Mouse (Mus musculus) bone marrow macrophage, adult 2 months (primary cell): Measurements from ENCODE around the gene Oxgr1. TPM values are rescaled to one million over a fixed set of nuclear protein-coding genes. Genes with fewer than 3 reads are reported as not detected.

Experiments used
- H3K27ac ChIP-seq: 2 replicates; pipeline ENCODE4 v1.5.1; 2012; ENCODE audit warnings: low read depth, low read length; ENCODE audit not compliant: insufficient read depth
- H3K4me1 ChIP-seq: 2 replicates; pipeline ENCODE4 v1.6.1; 2012; ENCODE audit warnings: low read length; ENCODE audit not compliant: control insufficient read depth, insufficient read depth
- H3K4me3 ChIP-seq: 2 replicates; pipeline ENCODE4 v1.5.1; 2012; ENCODE audit warnings: mild to moderate bottlenecking, low read length, moderate library complexity; ENCODE audit not compliant: insufficient read depth
- CTCF ChIP-seq: IDR thresholded peaks from 2 replicates; pipeline ENCODE4 v1.5.1; 2012; ENCODE audit warnings: low read depth, mild to moderate bottlenecking, low read length, moderate library complexity
- POLR2A ChIP-seq: IDR thresholded peaks from 2 replicates; pipeline ENCODE4 v1.6.1; 2012; ENCODE audit warnings: mild to moderate bottlenecking, low read depth, low read length, borderline replicate concordance
- polyA plus RNA-seq: library from polyadenylated mRNA; stranded (reverse); fragments of >200 nt; gene quantifications from 2 replicates; pipeline ENCODE4 v1.2.4, GENCODE M21; 2012; ENCODE audit not compliant: missing spikeins, insufficient read depth, insufficient read length

Gene Oxgr1
- polyA plus RNA-seq, result not detected in 2 replicates

GRCm38 (mm10) chr14:120042187-120042820 is at the start of gene Oxgr1:
Gene Oxgr1 (minus strand): TSS chr14:120042435.
- no peaks in the 10 kb centered on the region for H3K4me1 ChIP-seq
- TF ChIP-seq CTCF, result no peak
- no peak for TF ChIP-seq POLR2A
- H3K4me3 ChIP-seq, result no peak within 1 kb of the TSS
- no peak within 1 kb of the TSS for H3K27ac ChIP-seq

- no peak overlapping the region for H3K27ac ChIP-seq
Observed at GRCm38 (mm10) chr14:120090401-120090800, 48.2 kb upstream of the Oxgr1 start.

DNA sequence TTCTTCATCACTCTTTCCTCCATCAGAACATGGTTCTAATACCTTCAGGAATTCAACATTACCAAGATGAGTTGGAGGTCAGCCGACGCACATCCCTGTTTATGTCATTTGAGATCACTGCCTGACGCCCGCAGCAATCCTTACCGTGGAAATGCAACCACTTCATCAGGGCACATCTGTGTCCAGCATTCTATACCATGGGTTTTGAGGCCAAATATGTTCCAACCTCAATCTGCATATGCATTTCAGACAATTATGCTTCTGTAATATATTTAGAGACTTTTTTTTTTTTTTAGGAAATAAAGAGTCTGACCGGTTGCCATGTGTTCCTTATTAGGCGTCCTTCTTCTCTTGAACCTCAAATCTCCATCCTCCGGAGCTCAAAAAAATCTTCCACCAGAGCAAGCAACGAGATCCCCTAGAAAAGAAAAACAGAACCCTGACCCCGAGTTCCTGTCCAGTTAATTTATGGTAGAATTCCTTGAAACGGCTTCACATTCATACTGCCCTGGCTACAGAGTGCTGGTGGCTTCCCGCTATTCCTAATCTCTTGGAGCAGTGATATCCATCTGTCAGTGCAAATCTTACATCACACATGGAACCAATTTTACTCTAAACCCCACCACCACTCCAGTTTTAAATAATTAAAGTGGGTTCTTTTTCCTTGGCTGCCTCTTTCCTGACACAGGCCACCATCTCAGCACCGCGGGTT is 47.6 kb upstream of the Oxgr1 start:
- Histone ChIP-seq H3K27ac (no peak overlapping the region), H3K4me3 (no peak overlapping the region), H3K4me1 (no peaks in the 10 kb centered on the region)
- TF ChIP-seq CTCF (no peak), POLR2A (no peak)

More at GRCm38 (mm10) chr14:120090401-120090800, 48.2 kb upstream of the Oxgr1 start:
- no peaks in the 10 kb centered on the region for H3K4me1 ChIP-seq
- no peak overlapping the region for H3K4me3 ChIP-seq
- no peak for TF ChIP-seq POLR2A

GRCm38 (mm10) chr14:120089006-120089648 is 46.9 kb upstream of the Oxgr1 start:
- Histone ChIP-seq H3K27ac (no peak overlapping the region), H3K4me1 (no peaks in the 10 kb centered on the region), H3K4me3 (no peak overlapping the region)
- TF ChIP-seq POLR2A (no peak), CTCF (no peak)

DNA sequence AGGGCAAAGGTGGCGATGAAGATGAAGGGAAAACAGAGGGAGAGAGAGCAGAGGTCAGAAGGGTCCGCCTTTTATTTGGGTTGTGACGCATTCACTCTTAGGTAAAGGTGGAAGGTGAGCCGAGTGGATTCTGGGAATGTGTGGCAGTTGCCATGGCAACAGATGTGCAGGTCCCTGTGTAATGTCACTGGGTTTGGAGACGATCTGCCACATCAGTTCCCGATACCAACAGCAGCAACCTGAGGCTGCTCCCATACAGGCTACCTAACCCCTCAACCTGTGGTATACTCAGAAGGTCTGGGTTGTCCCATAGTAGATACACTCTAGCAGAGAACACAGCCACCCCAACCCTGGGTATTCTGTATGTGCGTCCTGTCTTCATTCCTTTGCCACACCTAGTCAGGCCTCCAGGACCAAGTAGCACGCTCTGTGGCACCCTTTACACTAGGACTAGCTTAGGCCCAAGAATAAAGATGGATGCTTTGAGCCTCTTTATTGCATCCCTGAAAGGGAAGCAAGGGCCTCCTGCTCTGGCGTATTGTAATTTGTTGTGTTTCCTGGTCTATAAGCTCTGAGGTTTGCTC is 41.9 kb upstream of the Oxgr1 start:
- H3K4me1 ChIP-seq, result no peaks in the 10 kb centered on the region
- no peak for TF ChIP-seq CTCF
- no peak overlapping the region for H3K27ac ChIP-seq
- H3K4me3 ChIP-seq, result no peak overlapping the region

DNA sequence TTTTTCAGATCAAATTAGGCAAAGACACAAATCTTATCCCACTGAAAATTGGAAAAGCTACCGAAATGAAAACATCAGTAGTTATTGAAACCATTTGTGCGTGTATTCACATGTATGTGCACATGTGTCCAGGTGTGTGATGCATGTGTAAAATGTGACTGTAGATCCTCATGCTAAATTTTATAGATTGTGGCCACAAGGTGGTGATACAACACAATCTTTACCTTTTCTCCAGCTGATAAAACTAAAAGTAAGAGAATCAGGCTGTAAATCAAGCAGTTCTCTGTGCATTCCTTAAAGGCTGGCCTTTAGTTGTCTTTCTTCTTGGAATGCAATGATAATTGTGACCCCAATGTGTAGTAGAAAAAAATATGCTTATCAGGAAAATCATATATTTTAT is 34.0 kb upstream of the Oxgr1 start:
- no peak overlapping the region for H3K4me3 ChIP-seq
- no peak for TF ChIP-seq CTCF
- no peak for TF ChIP-seq POLR2A
- H3K4me1 ChIP-seq, result no peaks in the 10 kb centered on the region
- H3K27ac ChIP-seq, result no peak overlapping the region

DNA sequence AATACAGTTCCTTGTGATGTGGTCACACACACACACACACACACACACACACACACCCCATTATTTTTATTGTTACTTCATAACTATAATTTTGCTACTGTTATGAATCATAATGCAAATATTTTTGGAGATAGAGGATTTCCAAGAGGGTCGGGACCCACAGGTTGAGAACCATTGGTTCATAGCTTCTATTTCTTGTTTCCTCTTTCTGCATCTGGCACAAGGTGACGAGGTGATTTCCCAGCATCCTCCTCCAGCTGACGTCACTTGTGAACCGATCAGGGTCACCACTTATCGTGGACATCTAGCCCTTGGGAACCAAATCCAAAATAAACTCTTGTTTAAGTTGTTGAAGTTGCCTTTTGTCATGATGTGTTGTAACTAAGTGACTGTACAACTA is 33.5 kb upstream of the Oxgr1 start:
- H3K4me3 ChIP-seq, result no peak overlapping the region
- no peak overlapping the region for H3K27ac ChIP-seq

DNA sequence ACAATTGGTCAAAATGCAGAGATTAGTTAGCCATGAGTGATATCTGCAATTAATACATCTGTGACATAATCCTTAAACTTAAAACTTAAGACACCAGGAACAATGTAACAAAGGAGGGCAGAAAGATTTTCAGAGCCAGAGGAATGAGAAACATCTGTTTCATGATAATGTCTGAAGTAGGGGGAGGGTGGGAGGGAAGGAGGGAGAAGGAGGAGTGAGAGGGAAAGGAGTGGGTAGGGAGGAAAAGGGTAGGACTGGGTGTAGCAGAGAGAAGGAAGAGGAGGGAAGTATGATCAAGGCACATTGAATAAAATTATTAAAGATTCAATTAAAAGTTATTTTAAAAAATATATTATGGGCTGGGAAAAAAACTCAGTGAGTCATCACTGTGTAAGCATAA is 32.0 kb upstream of the Oxgr1 start:
- Histone ChIP-seq H3K27ac (no peak overlapping the region), H3K4me3 (no peak overlapping the region), H3K4me1 (no peaks in the 10 kb centered on the region)
- TF ChIP-seq CTCF, result no peak
- no peak for TF ChIP-seq POLR2A

More for the DNA sequence above, 33.5 kb upstream of the Oxgr1 start:
- TF ChIP-seq CTCF (no peak), POLR2A (no peak)
- no peaks in the 10 kb centered on the region for H3K4me1 ChIP-seq

DNA sequence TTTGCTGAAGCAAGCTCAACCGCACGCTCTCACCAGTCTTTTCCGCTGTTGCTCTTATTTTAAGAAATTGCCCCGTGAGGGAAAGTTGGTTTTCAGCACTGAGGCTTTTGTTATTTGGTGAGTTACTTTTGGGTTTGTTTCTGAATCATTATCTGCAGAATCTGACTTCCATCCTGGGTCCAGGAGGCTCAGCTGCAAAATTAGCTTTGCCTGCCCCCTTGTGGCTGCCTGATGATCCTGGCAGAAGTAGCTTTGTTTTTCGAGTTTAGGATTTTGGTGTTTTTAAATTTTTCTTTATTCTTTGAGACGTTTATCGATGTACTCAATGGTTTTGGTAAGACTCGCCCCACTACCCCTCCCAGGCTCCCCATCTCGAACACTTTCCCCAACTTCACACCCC is 18.9 kb upstream of the Oxgr1 start:
- Histone ChIP-seq H3K27ac (no peak overlapping the region), H3K4me1 (no peaks in the 10 kb centered on the region), H3K4me3 (no peak overlapping the region)
- no peak for TF ChIP-seq CTCF
- TF ChIP-seq POLR2A, result no peak

GRCm38 (mm10) chr14:120033454-120033853 is 8.8 kb downstream of the Oxgr1 start:
- no peak overlapping the region for H3K4me3 ChIP-seq
- TF ChIP-seq POLR2A (no peak), CTCF (no peak)
- H3K4me1 ChIP-seq, result no peaks in the 10 kb centered on the region
- H3K27ac ChIP-seq, result no peak overlapping the region
